Mouse (Mus musculus): ENCODE data around the gene Susd2.

The Susd2 gene

DNA sequence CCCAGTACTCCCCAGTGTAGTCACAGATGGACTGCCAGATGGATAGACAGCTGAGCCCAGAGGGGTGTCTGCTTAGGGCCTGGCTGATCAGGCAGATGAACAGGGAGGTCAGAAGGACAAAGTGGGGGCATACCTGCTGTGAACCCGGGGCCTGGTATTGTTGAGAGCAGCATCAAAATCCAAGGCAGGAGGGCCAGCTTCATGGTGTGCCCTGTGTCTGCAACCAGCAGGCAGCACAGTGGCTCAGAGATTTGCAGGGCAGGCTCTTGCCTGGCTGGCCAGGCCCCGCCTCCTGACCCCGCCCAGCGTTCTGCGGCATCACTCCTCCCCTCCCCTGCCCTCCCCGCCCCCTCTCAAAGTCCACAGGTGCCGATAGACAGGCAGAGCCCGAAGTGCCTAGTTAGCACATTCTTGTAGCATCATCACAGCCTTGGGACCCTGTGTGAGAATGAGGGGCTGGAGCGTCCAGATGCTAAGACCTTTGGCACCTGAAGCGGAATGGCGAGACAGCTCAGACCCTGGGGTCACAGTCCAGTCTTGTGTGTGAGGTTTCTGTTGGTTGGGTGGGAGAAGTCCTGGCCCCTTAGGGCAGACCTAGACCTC lies at the start of gene Susd2:
Susd2 (minus strand) TSS at position 268 of the 603 bp plus-strand sequence.
- peak; percentile 84 to 92 for DNase-seq

DNA sequence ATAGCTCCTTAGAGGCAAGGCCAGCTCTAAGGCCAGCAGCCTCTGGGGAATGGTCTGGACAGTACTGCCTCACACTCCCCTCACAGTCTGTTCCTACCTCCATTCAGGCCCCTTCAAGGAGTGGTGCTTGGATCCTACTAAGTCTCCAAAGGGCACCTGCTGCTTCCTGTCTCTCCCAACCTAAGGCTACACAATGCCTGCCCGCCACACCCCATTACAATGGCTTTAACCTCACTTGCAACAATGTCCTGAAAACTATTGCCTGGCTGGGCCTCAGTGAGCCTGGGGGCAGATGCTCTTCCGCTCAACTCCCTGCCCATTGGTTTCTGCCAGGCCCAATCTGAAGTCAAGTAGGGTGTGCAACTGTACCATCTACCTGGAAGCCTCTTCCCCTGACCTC lies 44.8 kb upstream of the Susd2 start:
- DNase-seq = no peak

DNA sequence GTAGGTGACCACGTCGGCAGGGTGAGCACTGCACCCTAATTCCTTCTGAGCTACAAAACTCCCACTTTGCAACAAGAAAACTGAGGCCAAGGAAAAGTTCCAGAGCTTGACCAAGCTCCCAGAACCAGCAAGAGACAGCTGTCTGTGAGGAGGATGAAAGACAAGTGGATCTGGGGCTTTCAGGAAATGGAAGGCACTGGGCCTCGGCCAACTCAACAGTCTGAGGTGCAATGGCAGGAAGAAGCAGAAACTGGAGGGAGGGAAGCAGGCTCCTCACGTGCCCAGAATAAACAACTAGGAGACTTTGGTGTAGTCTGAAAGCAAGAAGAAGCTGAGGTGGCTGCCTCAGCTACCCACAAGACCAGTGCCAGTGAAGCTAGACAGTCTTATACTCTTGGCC lies 42.9 kb upstream of the Susd2 start:
- no peak for DNase-seq

DNA sequence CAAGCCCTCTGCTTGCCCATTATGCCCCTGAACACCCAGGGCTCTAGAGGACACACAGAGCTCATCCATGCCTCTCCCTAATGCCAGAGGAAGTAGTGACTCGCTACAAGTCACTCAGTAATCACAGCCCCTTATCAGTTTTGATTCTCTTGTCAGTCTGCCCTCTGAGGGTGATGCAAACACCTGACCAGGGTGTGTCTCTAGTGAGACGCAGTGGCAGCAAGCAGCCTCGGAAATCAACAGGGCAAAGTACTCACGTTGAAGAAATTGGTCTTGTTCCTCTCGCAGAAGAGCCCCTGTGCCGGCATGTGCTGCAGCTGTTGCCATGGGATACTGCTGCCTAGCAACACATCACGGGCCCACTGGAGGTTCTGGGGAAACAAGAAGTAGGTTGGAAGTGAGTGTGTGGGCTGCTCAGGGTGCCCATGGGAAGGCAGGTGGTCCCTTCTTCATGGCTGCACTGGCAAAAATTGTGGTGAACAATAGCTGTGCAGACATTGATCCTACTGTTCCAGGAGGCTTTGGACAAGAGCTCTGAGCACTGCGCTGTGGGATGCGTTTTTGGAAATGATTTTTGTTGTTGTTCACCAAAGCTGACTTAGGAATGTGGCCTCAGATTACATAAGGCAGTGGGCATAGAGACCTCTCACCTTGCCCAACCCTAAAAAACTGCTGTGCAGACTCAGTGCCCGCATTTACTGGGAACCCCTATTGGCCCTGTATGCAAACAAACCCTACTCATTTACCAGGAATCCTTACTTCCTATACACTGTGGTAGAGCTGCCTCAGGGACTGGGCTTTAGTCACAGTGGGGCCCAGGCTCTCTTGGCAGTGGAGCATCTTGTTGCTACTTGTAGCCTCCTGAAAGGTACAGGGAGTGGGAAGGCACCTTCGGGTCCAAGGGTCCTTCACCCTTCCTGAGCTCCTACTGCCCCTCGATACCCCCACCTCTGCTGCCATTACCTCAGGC lies 40.5 kb upstream of the Susd2 start:
- DNase-seq = peak; percentile 67 to 74

DNA sequence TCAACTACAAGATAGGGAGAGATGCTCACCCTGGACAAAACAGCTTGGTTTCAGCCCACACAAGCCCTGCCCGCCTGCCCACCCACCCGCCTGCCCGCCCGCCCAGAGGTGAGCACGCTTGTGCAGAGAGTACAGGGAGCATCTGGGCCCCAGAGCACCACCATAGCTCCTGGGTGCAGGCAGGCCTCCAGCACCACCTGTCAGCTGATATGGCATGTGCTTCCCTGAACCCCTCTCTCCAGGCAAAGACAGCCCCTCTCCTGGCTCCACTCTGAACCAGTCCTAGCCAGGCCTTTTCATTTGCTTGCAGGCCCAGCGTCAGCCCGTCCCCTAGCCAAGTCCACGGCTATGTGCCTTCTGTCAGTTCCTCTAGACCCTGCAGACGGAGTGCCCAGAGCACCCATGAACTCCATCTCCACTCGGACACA lies 36.8 kb upstream of the Susd2 start:
- DNase-seq = peak; percentile 90 to 94

DNA sequence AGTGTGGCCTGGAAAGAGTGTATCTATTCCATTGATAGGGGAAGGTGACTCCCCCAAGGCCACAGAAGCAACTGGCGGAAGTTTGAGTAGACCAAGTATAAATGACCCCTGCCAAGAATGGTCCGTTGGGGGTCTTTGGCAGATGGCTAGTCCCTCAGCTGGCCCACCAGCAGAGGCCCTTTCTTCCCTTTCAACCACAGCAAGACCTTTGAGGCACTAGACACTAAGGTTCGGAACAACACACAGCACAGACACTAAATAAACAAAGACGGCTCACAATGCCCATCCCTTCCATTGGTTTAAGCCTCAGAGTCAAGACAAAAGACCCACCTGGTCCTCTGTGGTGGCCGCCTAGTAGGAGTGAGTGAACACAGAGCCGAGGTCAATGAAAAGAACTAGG lies 35.4 kb upstream of the Susd2 start:
- no peak for DNase-seq

DNA sequence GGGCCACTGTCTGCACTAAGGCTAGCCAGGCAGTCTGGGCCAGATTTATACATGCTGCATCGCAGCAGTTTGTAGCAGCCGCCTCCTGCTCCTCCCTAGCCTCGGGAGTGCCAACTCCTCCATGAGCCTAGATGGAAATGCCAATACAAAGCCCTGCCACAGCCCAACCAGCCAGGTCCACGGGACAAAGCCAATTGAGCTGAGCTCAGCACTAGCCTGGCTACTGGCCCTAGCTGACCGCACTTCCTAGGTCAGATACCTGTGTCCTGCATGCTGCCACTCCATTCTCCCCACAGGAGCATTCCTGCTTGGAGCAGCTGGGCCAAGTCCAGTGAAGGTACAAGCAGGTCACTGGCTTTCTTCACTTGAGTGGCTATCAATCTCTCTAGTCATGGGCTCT lies 34.2 kb upstream of the Susd2 start:
- peak; percentile 77 to 78 for DNase-seq

DNA sequence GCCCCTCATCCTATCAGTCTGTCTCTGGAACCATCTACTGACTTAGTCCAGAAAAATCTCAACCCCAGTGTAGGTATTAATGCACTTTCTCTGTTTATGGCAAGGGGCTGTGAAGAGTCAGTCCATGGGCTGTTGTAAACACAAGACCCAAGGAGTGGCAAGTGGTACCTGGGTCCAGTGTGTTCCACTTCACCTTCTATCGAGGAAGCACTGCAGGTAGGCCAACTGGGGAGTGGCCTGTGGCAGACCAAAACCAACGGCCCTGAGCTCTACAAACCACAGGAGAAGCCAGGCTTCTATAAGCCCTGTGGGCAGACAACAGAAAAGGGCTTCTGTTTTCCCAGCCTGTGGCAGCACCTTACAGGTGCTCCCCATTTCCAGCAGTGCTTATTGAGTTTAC lies 33.8 kb upstream of the Susd2 start:
- no peak for DNase-seq

DNA sequence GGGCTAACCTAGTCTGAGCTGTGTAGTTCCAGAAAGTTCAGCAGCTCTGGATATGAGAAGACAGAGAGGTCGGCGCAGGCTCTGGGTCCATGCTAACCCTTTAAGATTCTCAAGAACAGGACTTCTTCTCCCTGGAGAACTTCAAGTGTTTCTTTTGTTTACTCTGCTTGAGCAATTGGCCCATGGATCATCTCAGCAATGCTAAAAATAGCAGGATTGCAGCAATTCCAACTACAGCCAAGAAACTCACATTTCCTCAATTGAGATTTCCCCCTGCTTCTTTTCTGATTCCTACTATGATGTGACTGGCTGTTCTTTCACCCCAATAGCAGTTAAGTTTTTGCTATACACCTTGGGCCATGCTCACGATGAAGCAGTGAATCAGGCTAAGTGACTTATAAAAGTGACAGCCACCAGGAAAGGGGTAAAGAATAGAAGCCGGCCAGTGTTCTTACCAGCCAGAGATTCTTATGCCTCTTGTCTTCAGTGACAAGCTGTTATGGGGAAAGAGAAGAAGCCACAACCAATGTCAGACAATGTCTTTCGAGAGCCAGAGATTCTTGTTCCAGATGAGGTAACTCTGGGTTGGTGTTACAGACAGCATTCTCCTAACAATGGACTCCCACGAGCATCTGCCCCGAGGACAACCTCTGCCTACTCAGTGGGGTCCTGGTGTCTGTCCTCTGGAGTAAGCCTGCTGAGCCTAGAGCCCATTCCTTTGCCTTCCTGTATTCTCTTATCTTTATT lies 33.2 kb upstream of the Susd2 start:
- no peak for DNase-seq

DNA sequence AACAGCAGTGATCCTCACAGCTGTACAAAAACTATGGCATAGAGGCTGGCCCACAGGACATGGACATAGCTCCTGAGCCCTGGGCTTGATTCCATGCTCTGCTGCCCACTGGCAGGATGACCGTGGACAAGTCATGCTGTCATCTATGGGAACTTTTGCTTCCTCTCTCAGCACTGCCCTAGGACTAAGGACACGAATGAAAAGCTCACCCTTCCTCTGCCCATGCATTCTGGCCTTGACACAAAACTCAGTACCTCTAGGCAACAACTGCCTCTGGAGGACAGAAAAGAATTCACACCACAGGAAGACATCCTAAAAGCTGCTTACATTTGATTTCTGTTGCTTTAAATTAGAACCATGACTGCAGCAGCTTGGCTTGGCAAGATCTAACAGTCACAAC lies 32.5 kb upstream of the Susd2 start:
- DNase-seq = no peak

DNA sequence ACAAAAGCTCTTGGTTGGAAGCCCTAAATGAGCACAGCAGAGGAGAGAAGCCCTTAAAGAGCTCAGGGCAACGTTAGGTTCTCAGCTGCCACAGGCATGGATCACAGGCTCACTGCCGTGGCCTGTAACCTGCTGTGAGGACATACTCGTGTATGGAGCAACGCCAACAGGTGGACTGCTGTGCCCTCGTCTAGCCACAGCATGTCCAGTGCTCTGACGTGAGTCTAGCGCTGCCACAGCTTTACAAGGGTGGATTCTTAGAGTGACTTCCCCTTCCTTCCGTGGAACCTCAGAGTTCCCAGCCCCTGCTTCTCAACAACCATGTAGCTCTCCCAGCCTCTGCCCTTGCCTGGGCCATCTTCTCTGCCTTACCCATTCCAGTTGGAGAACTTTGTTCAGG lies 31.8 kb upstream of the Susd2 start:
- DNase-seq = no peak

DNA sequence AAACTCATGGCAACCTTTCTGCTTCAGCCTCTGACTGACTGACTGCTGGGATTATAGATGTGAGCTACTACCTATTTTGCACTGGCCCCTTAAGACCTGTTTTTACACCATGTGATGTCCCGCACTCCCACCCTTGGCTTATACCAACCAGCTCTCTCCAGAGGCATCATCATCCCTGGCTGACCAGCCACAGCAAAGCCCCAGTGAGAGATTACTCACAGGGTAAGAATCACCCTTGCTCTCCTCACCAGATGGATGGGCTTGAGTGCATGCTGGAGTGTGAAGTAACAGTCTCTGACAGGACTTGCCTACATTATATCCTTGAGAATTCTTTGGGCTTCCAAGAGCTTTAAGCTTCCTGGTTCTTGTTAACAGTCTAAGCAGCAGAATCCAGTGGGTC lies 26.1 kb upstream of the Susd2 start:
- DNase-seq = no peak

DNA sequence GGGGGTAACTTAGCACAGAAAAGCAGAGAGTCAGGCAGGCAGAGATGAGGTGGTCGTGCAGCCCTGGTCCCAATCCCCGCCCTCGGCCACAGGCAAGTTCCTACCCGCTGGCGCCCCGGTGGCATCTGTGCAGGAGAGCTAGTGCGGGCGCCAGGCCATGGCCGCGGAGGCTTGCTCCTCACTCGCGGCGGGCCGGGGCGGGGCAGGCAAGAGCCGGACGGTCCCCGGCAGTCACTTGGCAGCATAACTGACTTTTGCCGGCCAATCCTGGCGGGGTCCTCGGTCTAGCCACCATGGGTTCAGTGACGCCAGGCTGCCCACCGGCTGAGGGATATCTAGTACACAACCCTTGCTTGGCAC lies 24.1 kb upstream of the Susd2 start:
- peak; percentile 85 to 92 for DNase-seq

DNA sequence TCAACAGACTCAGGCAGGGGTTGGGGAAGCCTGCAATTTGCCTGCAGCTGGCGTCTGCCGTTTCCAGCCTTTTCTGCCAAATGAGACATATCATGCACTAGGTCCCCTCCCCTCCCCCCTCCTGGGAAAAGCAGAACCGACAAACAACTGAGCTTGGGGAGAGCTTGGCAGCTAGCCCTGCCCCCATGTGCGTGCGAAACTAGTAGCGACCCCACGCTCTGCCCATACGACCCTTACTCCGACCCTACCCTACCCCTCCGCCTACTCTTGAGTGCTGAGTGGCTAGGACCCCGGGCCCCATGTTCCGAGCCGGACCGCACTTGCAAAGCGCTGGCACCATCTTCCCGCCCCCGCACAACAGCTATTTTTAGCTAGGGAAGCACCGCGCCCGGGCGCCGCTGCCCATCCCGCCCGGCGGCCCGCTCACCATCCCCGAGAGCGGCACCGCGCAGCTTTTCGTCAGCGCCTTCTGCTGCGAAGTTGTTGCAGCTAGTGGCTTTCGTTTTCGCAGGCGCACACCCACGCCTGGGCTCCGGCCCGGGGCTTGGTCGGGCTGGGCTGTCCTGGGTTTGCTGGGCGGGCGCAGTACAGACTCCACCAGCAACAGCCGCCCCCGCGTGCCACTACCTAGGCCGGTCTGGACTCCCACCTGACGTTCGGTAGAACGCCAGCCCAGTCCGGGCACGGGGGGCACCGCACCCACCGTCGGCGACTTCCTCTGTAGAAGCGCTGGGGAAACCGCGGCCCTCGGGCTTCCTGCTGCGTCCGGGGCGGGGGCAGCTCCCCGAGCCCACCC lies 23.5 kb upstream of the Susd2 start:
- DNase-seq = peak; percentile 84 to 88

DNA sequence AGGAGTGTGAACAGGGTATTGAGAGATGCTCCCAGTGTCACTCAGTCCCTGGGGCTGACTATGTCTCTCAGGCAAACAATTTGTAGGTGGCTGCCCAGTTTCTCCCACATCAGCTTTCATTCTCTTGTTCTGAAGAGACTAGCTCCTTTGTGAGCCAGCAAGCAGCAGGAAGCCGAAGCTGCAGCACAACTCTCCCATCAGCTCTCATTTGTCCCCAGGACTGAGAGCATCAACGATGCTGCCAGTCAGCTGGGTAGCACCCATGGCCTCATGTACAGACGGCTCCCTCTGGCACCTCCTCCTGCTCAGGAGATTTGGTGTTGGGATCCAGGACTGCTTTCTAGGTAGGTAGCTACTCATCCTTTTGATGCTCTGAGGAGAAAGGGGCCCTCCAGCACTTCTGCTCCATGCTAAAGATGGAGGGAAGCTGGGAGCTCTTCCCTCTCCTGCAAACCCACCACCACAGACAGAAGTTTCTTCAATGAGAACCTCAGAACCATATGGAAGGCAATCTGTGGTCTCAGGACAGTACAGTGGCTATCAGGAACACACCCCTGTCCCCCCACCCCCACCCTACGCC lies 22.7 kb upstream of the Susd2 start:
- peak; percentile 52 to 57 for DNase-seq

DNA sequence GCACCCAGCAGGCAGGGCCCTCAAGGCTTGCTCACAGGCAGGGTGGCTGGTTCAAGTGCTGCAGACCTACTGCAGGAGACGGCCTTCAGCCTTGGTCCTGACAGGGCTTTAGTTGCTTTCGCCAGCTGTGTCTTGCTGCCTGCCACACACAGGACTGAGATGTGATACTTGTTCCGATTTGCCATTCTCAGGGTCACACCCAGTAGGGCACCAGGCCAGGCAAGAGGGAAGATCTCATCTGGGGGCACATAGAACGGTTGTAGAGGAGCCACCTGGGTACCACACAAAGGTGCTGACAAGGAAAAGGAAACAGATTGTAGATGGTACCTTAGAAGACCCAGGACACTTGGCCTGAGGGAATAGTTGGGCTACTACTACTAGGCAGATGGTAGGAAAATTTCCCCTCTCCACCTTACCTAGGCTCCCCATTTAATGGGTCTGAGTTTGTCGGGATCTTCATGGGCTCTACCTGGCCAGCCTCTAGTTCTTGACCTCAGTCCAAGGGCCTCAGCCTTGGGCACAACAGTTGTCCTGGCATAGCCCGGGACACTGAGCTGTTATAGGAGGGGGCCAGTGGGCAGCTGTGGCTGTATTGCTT lies 21.0 kb upstream of the Susd2 start:
- DNase-seq = peak in 1 of 2 experiments; percentile 49

DNA sequence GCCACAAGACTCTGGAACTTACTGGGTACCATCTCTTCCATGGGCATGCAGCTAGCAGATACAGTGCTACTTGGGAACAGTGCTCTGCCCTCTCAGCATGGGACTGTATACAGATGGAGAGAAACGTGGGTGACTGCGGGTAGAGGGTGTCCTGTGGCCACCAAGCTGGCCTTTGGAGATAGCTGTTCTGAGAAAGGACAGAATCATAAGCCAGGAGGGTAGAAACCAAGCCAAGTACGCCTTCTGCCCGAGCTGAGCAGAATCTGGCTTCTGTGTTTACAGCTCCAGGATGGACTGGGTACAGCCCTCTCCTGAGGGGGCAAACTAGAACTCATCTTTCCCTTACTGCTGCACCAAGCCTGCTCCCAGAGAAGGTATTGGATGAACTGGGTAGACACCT lies 18.8 kb upstream of the Susd2 start:
- peak; percentile 89 to 90 for DNase-seq

DNA sequence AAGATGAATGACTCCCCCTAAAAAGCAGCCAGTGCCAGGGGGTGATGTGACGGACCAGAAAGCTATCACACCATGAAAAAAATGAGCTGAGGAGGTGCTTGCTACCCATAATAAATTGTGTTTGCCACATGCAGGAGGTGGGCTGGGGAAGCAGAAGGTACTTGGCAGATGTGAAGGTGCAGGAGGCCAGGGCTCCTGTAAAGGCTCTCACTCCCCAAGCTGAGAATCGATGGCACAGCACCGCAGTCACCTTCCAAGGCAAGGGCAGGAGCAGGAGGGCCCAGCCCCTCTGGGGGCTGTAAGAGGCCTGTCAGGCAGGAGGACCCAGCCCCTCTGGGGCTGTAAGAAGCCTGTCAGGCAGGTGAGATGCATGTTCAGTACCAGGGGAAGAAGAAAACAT lies 18.1 kb upstream of the Susd2 start:
- peak in 1 of 2 experiments; percentile 48 for DNase-seq

DNA sequence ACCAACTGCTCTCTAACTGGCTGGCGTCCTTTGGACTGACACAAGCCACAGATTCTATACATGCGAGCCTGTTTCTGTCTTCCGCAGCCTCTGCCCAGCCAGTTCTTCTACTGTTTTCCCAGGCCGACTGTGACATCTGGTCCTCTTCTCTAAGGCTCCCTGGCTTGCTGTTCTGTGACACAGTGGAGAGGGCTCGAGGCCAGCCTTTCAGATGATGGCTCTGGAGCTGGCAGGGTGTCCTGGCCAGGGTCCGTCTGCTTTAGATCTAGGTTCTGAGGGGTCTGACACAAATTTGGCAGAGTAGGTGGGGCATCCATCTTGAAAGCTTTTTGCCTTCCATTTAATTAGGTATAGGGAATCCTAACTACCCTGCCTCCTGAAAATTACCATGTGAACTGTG lies 17.6 kb upstream of the Susd2 start:
- peak; percentile 84 to 92 for DNase-seq

DNA sequence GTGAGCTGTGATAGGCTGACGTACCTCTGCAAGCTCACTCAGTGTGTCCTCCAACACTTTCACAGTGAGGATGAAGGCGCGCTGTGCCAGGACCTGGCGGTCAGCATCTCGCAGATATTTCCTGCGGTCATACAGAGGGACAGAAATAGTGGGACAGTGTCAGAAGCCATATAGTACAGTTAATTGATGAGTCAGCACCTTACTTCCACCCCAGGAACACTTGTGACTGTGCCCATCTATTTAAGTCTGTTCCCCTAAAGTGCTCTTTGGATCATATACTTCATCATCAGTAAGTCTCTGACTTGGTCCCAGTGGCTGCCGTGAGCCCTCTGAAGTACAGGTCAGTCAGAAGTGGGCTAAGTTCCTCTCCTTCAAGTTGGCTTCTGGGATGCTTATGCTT lies 14.0 kb upstream of the Susd2 start:
- no peak for DNase-seq

DNA sequence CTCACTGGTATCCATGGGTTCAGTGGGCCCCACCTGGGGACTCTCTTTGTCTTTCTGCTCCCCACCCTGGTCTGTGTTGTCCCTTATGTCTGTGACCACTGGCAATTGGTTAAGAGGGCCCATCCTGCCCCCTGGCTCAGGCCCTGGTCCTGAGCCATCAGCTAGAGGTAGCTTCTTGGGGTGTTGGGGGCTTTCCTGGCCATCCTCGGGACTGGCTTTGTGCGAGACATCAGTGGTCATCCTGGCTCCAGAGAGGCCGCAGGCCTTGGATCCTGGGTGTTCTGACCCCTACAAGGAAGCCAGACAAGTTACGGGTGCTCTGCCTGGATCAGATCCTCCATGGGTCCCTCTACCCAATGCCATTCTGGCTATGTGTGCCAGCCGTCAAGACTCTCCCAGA lies 13.4 kb upstream of the Susd2 start:
- DNase-seq = no peak

DNA sequence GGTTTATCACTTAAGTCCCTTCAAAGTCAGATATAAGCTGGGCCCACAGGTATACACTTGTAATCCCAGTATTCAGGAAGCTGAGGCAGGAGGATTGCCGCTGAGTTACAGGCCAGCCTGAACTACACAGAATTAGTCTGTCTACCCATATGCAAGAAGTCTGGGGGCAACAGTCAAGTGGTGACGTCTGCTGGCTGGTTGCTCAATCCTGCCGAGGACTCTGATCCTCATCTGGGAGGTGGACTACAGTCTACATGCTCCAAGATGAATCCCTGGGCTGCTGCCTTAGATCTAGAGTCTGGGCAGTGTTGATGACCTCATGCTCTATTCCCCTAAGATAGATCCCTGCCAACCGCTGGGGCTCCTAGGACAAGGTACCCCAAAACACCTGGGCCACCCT lies 10.2 kb upstream of the Susd2 start:
- DNase-seq = no peak

Data from cerebellum, postnatal 10 days (tissue).